Mouse (Mus musculus) stomach, postnatal 0 days (tissue): ENCODE data around the gene Kif6. TPM values are rescaled to one million over a fixed set of nuclear protein-coding genes. Genes with fewer than 3 reads are reported as not detected.

Source experiments
- ATAC-seq: fragments of 200-750 bp; cut with Nextera tagmentation; 2 replicates; pipeline ENCODE4 v1.8.0; 2017; ENCODE audit not compliant: low FRiP score, low TSS enrichment
- DNase-seq: peaks from one replicate; pipeline ENCODE4 v3.0.0-alpha.2; 2016; ENCODE audit warnings: low spot score
- H3K27ac ChIP-seq: fragments of 300-500 bp; sonication (generic); replicated peaks from 2 replicates; pipeline ENCODE4 v1.5.1; 2014; ENCODE audit warnings: mild to moderate bottlenecking, control low read depth
- H3K27me3 ChIP-seq: fragments of 300-500 bp; sonication (generic); 2 replicates; pipeline ENCODE4 v1.6.1; 2014; ENCODE audit warnings: low read length; ENCODE audit not compliant: control insufficient read depth, insufficient read depth
- H3K36me3 ChIP-seq: fragments of 300-500 bp; sonication (generic); 2 replicates; pipeline ENCODE4 v1.6.1; 2014; ENCODE audit warnings: low read length, mixed read lengths; ENCODE audit not compliant: control insufficient read depth, insufficient read depth
- H3K4me1 ChIP-seq: fragments of 300-500 bp; sonication (generic); replicated peaks from 2 replicates; pipeline ENCODE4 v1.6.1; 2014; ENCODE audit warnings: antibody characterized with exemption; ENCODE audit not compliant: control insufficient read depth, insufficient read depth
- H3K4me2 ChIP-seq: fragments of 300-500 bp; sonication (generic); replicated peaks from 2 replicates; pipeline ENCODE4 v1.6.1; 2014; ENCODE audit warnings: low read depth, mild to moderate bottlenecking, control low read depth, moderate library complexity
- H3K4me3 ChIP-seq: fragments of 300-500 bp; sonication (generic); 2 replicates; pipeline ENCODE4 v1.5.1; 2014; ENCODE audit warnings: low read depth, low read length, control low read depth
- H3K9ac ChIP-seq: fragments of 300-500 bp; sonication (generic); 2 replicates; pipeline ENCODE4 v1.6.1; 2014; ENCODE audit warnings: mild to moderate bottlenecking, low read length, control low read depth, mixed read lengths
- H3K9me3 ChIP-seq: fragments of 300-500 bp; sonication (generic); 2 replicates; pipeline ENCODE4 v1.6.1; 2016; ENCODE audit warnings: low read length; ENCODE audit not compliant: control insufficient read depth
- CTCF ChIP-seq: IDR thresholded peaks from 2 replicates; pipeline ENCODE4 v1.5.1; 2016; ENCODE audit warnings: antibody characterized with exemption, low read depth, mild to moderate bottlenecking, moderate library complexity
- EP300 ChIP-seq: optimal IDR thresholded peaks from 2 replicates; pipeline ENCODE3; 2016; ENCODE audit warnings: antibody characterized with exemption
- WGBS: fragments of 180-500 bp; shearing (Covaris S2); extraction: QIAGEN DNeasy Blood & Tissue Kit; methylation state at CpG from one replicate; pipeline ENCODE4 v1.1.7; 2014; 5-methylcytosine and 5-hydroxymethylcytosine counted together
- polyA plus RNA-seq: library from polyadenylated mRNA; unstranded; fragments of >200 nt; fragmentation: Nextera tagmentation; extraction: Ambion mirVana; gene quantifications from 2 replicates; pipeline ENCODE4 v1.2.1, GENCODE M21; 2015

The Kif6 gene
- polyA plus RNA-seq, 1 experiment from 2014 or later = 0.85 TPM

DNA sequence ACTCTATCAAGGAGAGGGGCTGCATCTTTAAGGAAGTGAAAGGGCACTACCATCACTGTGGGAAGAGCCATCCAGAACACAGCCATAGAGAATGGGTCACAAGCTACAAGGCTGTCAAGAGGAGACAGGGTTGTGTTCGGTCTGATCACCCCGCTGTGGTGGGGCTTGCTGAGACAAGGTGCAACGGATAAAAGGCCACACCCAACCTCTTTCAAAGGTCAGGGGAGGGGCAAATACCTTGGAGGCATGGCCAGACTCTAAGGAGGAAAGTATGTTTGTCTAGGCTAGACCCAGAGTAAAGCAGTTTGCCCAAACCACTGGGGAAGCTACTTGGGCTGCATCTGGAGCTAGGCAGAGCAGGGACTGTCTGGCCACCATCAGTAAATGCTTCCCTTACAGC lies 318.9 kb downstream of the Kif6 start:
- WGBS = 39% methylated on average over 3 of the region's 3 CpGs
- no peaks in the 10 kb centered on the region for H3K36me3 ChIP-seq

DNA sequence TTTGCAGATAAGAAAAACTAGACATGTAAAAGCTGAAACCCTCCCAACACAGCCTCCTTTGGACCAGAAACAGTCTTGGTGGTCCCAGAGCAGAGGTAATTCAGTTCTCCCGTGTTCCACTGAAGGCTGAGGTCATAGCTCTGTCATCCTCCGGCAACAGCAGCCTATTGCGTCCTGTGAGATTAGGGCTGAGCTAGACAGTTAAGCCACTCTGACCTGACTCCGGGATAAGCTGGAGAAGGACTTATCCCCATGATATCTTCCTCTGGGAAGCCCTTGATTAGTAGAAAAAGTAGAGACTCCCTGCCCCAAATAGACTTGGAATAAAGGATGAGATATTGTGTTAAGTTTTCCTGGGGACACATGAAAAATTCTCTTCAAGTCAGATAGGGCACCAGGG lies 319.6 kb downstream of the Kif6 start:
- ATAC-seq (no peak), DNase-seq (no peak)
- no peaks in the 10 kb centered on the region for H3K9me3 ChIP-seq
- H3K4me2 ChIP-seq = no peak overlapping the region
- no peak for TF ChIP-seq CTCF
- no peak for TF ChIP-seq EP300
- H3K4me3 ChIP-seq = no peak overlapping the region
- 49% methylated on average over 4 of the region's 4 CpGs for WGBS
- no peaks in the 10 kb centered on the region for H3K36me3 ChIP-seq
- no peaks in the 10 kb centered on the region for H3K4me1 ChIP-seq
- no peak overlapping the region for H3K27ac ChIP-seq
- no peaks in the 10 kb centered on the region for H3K27me3 ChIP-seq
- H3K9ac ChIP-seq = no peak overlapping the region

More for the DNA sequence above, 318.9 kb downstream of the Kif6 start:
- no peak overlapping the region for H3K4me3 ChIP-seq
- DNase-seq (no peak), ATAC-seq (no peak)
- no peaks in the 10 kb centered on the region for H3K9me3 ChIP-seq
- no peak overlapping the region for H3K4me2 ChIP-seq
- no peaks in the 10 kb centered on the region for H3K27me3 ChIP-seq
- TF ChIP-seq EP300 (no peak), CTCF (no peak)
- no peak overlapping the region for H3K27ac ChIP-seq
- H3K4me1 ChIP-seq = no peaks in the 10 kb centered on the region
- no peak overlapping the region for H3K9ac ChIP-seq

DNA sequence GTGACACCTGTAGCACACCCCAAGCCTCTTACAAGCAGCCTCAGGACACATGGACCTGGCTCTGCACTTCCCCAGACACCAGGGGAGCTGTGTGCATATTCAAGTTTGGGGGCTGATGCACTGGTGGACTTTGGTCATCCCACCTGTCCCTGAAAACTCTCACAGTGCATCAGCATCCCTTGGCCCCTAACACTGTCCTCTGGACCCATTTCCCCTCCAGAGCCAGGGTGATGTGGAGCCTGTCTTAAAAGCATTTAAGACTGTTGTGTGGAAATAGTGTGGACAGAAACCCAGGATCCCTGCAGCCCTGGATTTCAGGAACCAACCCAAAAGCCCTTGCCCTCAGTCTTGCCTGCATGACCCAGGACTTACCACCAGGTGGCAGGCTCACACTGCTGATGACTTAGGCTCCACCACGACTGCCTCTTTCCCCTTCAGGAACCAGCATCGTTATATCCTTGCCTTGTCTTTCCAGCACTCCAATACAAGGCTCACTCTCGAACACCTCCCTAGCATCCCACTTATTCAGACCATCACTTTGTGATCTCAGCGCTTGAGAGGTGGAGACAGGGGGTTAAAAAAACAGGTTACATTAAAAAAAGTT lies 320.8 kb downstream of the Kif6 start:
- peak; percentile 41; the same call in 1 of the 2 replicates for ATAC-seq

DNA sequence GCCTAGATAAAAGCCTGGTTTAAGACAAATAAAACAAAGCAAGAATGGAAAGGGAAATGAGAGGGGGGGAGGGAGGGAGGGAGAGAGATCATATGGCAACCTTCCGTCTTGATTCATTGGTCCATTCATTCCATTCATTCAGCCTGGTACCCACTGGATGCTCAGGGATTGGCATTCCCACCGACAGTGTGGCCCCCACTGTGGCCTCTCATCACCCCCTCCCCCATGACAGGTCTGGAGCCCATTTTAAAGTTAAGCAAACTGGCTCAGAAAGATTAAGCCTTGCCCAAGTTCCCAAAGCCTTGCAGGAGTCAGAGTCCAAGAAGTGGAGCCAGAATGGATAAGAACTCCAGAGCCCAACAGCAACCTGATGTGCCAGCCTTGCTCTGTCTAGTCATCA lies 321.3 kb downstream of the Kif6 start:
- WGBS = 29% methylated on average over 2 of the region's 2 CpGs
- Histone ChIP-seq H3K36me3 (no peaks in the 10 kb centered on the region), H3K9me3 (no peaks in the 10 kb centered on the region), H3K4me1 (no peaks in the 10 kb centered on the region), H3K9ac (no peak overlapping the region), H3K27ac (no peak overlapping the region), H3K27me3 (no peaks in the 10 kb centered on the region), H3K4me2 (no peak overlapping the region), H3K4me3 (no peak overlapping the region)
- ATAC-seq (no peak), DNase-seq (no peak)
- no peak for TF ChIP-seq EP300
- no peak for TF ChIP-seq CTCF

More for the DNA sequence above, 320.8 kb downstream of the Kif6 start:
- Histone ChIP-seq H3K36me3 (no peaks in the 10 kb centered on the region), H3K4me3 (no peak overlapping the region), H3K9ac (no peak overlapping the region), H3K27me3 (no peaks in the 10 kb centered on the region), H3K4me1 (no peaks in the 10 kb centered on the region), H3K9me3 (no peaks in the 10 kb centered on the region), H3K27ac (no peak overlapping the region), H3K4me2 (no peak overlapping the region)
- TF ChIP-seq EP300 = no peak
- TF ChIP-seq CTCF = peak; percentile 95
- peak; percentile 72 for DNase-seq
- 4% methylated on average over 4 of the region's 4 CpGs for WGBS

GRCm38 (mm10) chr17:49939146-49939545 lies 324.2 kb downstream of the Kif6 start:
- no peaks in the 10 kb centered on the region for H3K9me3 ChIP-seq
- no peaks in the 10 kb centered on the region for H3K27me3 ChIP-seq
- H3K4me2 ChIP-seq = no peak overlapping the region
- no peak overlapping the region for H3K4me3 ChIP-seq
- H3K27ac ChIP-seq = no peak overlapping the region
- no peak overlapping the region for H3K9ac ChIP-seq
- DNase-seq (no peak), ATAC-seq (no peak)
- 69% methylated on average over 7 of the region's 7 CpGs for WGBS
- no peaks in the 10 kb centered on the region for H3K4me1 ChIP-seq
- TF ChIP-seq CTCF = no peak
- TF ChIP-seq EP300 = no peak
- H3K36me3 ChIP-seq = no peaks in the 10 kb centered on the region

GRCm38 (mm10) chr17:49942674-49943073 lies 327.7 kb downstream of the Kif6 start:
- DNase-seq (no peak), ATAC-seq (no peak)
- H3K4me3 ChIP-seq = no peak overlapping the region
- no peak overlapping the region for H3K4me2 ChIP-seq
- TF ChIP-seq EP300 (no peak), CTCF (peak; percentile 60)
- 71% methylated on average over 6 of the region's 6 CpGs for WGBS
- no peak overlapping the region for H3K27ac ChIP-seq
- no peaks in the 10 kb centered on the region for H3K27me3 ChIP-seq
- no peaks in the 10 kb centered on the region for H3K36me3 ChIP-seq
- H3K9ac ChIP-seq = no peak overlapping the region
- no peaks in the 10 kb centered on the region for H3K4me1 ChIP-seq
- no peaks in the 10 kb centered on the region for H3K9me3 ChIP-seq
